Mouse (Mus musculus) adrenal gland, postnatal 4 days (tissue): ENCODE measurements around the gene Acaca. TPM values are rescaled to one million over a fixed set of nuclear protein-coding genes. Genes with fewer than 3 reads are reported as not detected.

Experiments
- DNase-seq, 2 experiments: peaks; one replicate each; pipeline ENCODE4 v3.0.0; 2021 to 2022; ENCODE audit warnings: low spot score in 2 of 2, mixed read lengths in 2 of 2
- total RNA-seq, 2 experiments: library from RNA; stranded (reverse); gene quantifications; 2 replicates each; pipeline ENCODE4 v1.2.3; 2021

The Acaca gene
- total RNA-seq, 2 experiments from 2014 or later, result 59.1 to 63.5 TPM

GRCm38 (mm10) chr11:84210876-84211275 lies 81.4 kb downstream of the Acaca start:
- no peak for DNase-seq

- no peak for DNase-seq
Measured at GRCm38 (mm10) chr11:84218951-84219350, 89.5 kb downstream of the Acaca start.

- peak in 1 of 2 experiments; percentile 17 for DNase-seq
Measured at GRCm38 (mm10) chr11:84243562-84243961, 114.1 kb downstream of the Acaca start.

- DNase-seq, result no peak
Measured at GRCm38 (mm10) chr11:84247370-84247769, 117.9 kb downstream of the Acaca start.

- DNase-seq, result no peak
Measured at GRCm38 (mm10) chr11:84251170-84251569, 121.7 kb downstream of the Acaca start.

GRCm38 (mm10) chr11:84252425-84252824 lies 123.0 kb downstream of the Acaca start:
- DNase-seq, result no peak

- DNase-seq, result no peak
Measured at GRCm38 (mm10) chr11:84255879-84256278, 126.4 kb downstream of the Acaca start.

- no peak for DNase-seq
Measured at GRCm38 (mm10) chr11:84258053-84258710, 128.7 kb downstream of the Acaca start.

- DNase-seq, result no peak
Measured at GRCm38 (mm10) chr11:84264490-84264889, 135.0 kb downstream of the Acaca start.

- no peak for DNase-seq
Measured at GRCm38 (mm10) chr11:84268068-84268467, 138.6 kb downstream of the Acaca start.

GRCm38 (mm10) chr11:84270511-84270910 lies 141.0 kb downstream of the Acaca start:
- DNase-seq, result no peak

GRCm38 (mm10) chr11:84271948-84272347 lies 142.5 kb downstream of the Acaca start:
- DNase-seq, result no peak

- no peak for DNase-seq
Measured at GRCm38 (mm10) chr11:84272574-84272973, 143.1 kb downstream of the Acaca start.

GRCm38 (mm10) chr11:84276979-84277378 lies 147.5 kb downstream of the Acaca start:
- no peak for DNase-seq

- no peak for DNase-seq
Measured at GRCm38 (mm10) chr11:84281280-84281679, 151.8 kb downstream of the Acaca start.

GRCm38 (mm10) chr11:84282944-84283703 lies 153.7 kb downstream of the Acaca start:
- no peak for DNase-seq

GRCm38 (mm10) chr11:84290781-84291180 lies 161.3 kb downstream of the Acaca start:
- DNase-seq, result no peak

GRCm38 (mm10) chr11:84292532-84292931 lies 163.1 kb downstream of the Acaca start:
- DNase-seq, result no peak

- no peak for DNase-seq
Measured at GRCm38 (mm10) chr11:84293288-84293687, 163.8 kb downstream of the Acaca start.

- no peak for DNase-seq
Measured at GRCm38 (mm10) chr11:84296337-84296736, 166.9 kb downstream of the Acaca start.

- DNase-seq, result no peak
Measured at GRCm38 (mm10) chr11:84305474-84305873, 176.0 kb downstream of the Acaca start.

GRCm38 (mm10) chr11:84306158-84306742 lies 176.8 kb downstream of the Acaca start:
- no peak for DNase-seq
